Mouse (Mus musculus): ENCODE data around the gene Mapk12. TPM values are rescaled to one million over a fixed set of nuclear protein-coding genes. Genes with fewer than 3 reads are reported as not detected.

Mapk12 gene
- polyA plus RNA-seq (2015; fragmentation: Nextera tagmentation; extraction: Ambion mirVana): 16.0 and 19.1 TPM in 2 replicates

- 0 out of 2 replicates have a peak within 1 kb of the TSS, but pooled peaks have one; percentile 30 for H3K27ac ChIP-seq
- H3K27me3 ChIP-seq: peaks cover 62% of the 10 kb centered on the region
- peak within 1 kb of the TSS; percentile 61 for H3K9ac ChIP-seq
- H3K4me3 ChIP-seq: peak within 1 kb of the TSS; percentile 63
- peaks cover 34% of the 10 kb centered on the region for H3K4me1 ChIP-seq (replicated peaks)
- 1% methylated on average over 21 of the region's 21 CpGs for WGBS
- H3K9me3 ChIP-seq (replicated peaks): no peaks in the 10 kb centered on the region
- peak within 1 kb of the TSS; percentile 98 for H3K4me2 ChIP-seq
- no peaks in the 10 kb centered on the region for H3K36me3 ChIP-seq
- ATAC-seq (replicated peaks; ENCODE audit: insufficient number of reproducible peaks, insufficient read depth, low FRiP score, low read depth): peak; percentile 67
These were observed at the start of gene Mapk12 for GRCm38 (mm10) chr15:89140659-89141252. Gene Mapk12 (minus strand): TSS chr15:89140703.

GRCm38 (mm10) chr15:89184937-89185227, 44.4 kb upstream of the Mapk12 start:
- Histone ChIP-seq H3K36me3 (peaks cover 5% of the 10 kb centered on the region; the same call in 1 of the 2 replicates), H3K27ac (no peak overlapping the region), H3K9me3 (replicated peaks) (no peaks in the 10 kb centered on the region), H3K4me2 (no peak overlapping the region), H3K9ac (no peak overlapping the region), H3K4me1 (replicated peaks) (peaks cover 19% of the 10 kb centered on the region), H3K27me3 (no peaks in the 10 kb centered on the region), H3K4me3 (no peak overlapping the region)
- WGBS: 78% methylated on average over 5 of the region's 5 CpGs
- ATAC-seq (replicated peaks; ENCODE audit: insufficient number of reproducible peaks, insufficient read depth, low FRiP score, low read depth): no peak

- H3K27ac ChIP-seq: no peak overlapping the region
- no peaks in the 10 kb centered on the region for H3K27me3 ChIP-seq
- peaks cover 5% of the 10 kb centered on the region; the same call in 1 of the 2 replicates for H3K36me3 ChIP-seq
- no peak overlapping the region for H3K4me2 ChIP-seq
- no peak for ATAC-seq (replicated peaks; ENCODE audit: insufficient number of reproducible peaks, insufficient read depth, low FRiP score, low read depth)
- 78% methylated on average over 5 of the region's 5 CpGs for WGBS
- H3K9me3 ChIP-seq (replicated peaks): no peaks in the 10 kb centered on the region
- H3K4me3 ChIP-seq: no peak overlapping the region
- no peak overlapping the region for H3K9ac ChIP-seq
- H3K4me1 ChIP-seq (replicated peaks): peaks cover 23% of the 10 kb centered on the region
These were observed 43.8 kb upstream of the Mapk12 start for GRCm38 (mm10) chr15:89184141-89184936.

- Histone ChIP-seq H3K4me3 (no peak overlapping the region), H3K4me1 (replicated peaks) (peaks cover 38% of the 10 kb centered on the region), H3K27me3 (no peaks in the 10 kb centered on the region), H3K9ac (no peak overlapping the region), H3K9me3 (replicated peaks) (no peaks in the 10 kb centered on the region), H3K4me2 (no peak overlapping the region), H3K36me3 (peaks cover 5% of the 10 kb centered on the region; the same call in 1 of the 2 replicates), H3K27ac (peak overlapping the region; percentile 92)
- WGBS: 70% methylated on average over 5 of the region's 5 CpGs
- ATAC-seq (replicated peaks; ENCODE audit: insufficient number of reproducible peaks, insufficient read depth, low FRiP score, low read depth): no peak
These were observed 42.3 kb upstream of the Mapk12 start for GRCm38 (mm10) chr15:89182842-89183241.

GRCm38 (mm10) chr15:89182328-89182741, 41.8 kb upstream of the Mapk12 start:
- Histone ChIP-seq H3K36me3 (peaks cover 5% of the 10 kb centered on the region; the same call in 1 of the 2 replicates), H3K9ac (no peak overlapping the region), H3K27ac (peak overlapping the region; percentile 92), H3K9me3 (replicated peaks) (no peaks in the 10 kb centered on the region), H3K4me2 (peak overlapping the region; percentile 94), H3K27me3 (no peaks in the 10 kb centered on the region), H3K4me1 (replicated peaks) (peaks cover 43% of the 10 kb centered on the region), H3K4me3 (no peak overlapping the region)
- no peak for ATAC-seq (replicated peaks; ENCODE audit: insufficient number of reproducible peaks, insufficient read depth, low FRiP score, low read depth)
- 14% methylated on average over 6 of the region's 6 CpGs for WGBS

- Histone ChIP-seq H3K4me2 (peak overlapping the region; percentile 94), H3K27me3 (no peaks in the 10 kb centered on the region), H3K4me3 (peak overlapping the region; percentile 79; the same call in 1 of the 2 replicates), H3K9ac (0 out of 2 replicates have a peak overlapping the region, but pooled peaks have one; percentile 80), H3K9me3 (replicated peaks) (no peaks in the 10 kb centered on the region), H3K4me1 (replicated peaks) (peaks cover 50% of the 10 kb centered on the region), H3K36me3 (peaks cover 5% of the 10 kb centered on the region; the same call in 1 of the 2 replicates), H3K27ac (peak overlapping the region; percentile 92)
- WGBS: 62% methylated on average over 10 of the region's 10 CpGs
- no peak for ATAC-seq (replicated peaks; ENCODE audit: insufficient number of reproducible peaks, insufficient read depth, low FRiP score, low read depth)
These were observed 41.2 kb upstream of the Mapk12 start for GRCm38 (mm10) chr15:89181561-89182270.

GRCm38 (mm10) chr15:89180571-89181229, 40.2 kb upstream of the Mapk12 start, which contains the start of gene Plxnb2:
Gene Plxnb2 (minus strand): TSS chr15:89180788.
- H3K36me3 ChIP-seq: no peaks in the 10 kb centered on the region; the same call in 1 of the 2 replicates
- peak; percentile 81 for ATAC-seq (replicated peaks; ENCODE audit: insufficient number of reproducible peaks, insufficient read depth, low FRiP score, low read depth)
- H3K27ac ChIP-seq: peak within 1 kb of the TSS; percentile 92
- peak within 1 kb of the TSS; percentile 94 for H3K4me2 ChIP-seq
- WGBS: under 1% methylated on average over 59 of the region's 72 CpGs
- peak within 1 kb of the TSS; percentile 79 for H3K4me3 ChIP-seq
- peak within 1 kb of the TSS; percentile 80 for H3K9ac ChIP-seq
- H3K4me1 ChIP-seq (replicated peaks): peaks cover 60% of the 10 kb centered on the region
- no peaks in the 10 kb centered on the region for H3K27me3 ChIP-seq
- no peaks in the 10 kb centered on the region for H3K9me3 ChIP-seq (replicated peaks)

GRCm38 (mm10) chr15:89180081-89180541, 39.6 kb upstream of the Mapk12 start:
- ATAC-seq (replicated peaks; ENCODE audit: insufficient number of reproducible peaks, insufficient read depth, low FRiP score, low read depth): peak; percentile 2; the same call in 1 of the 2 replicates
- Histone ChIP-seq H3K4me2 (peak overlapping the region; percentile 94), H3K9ac (peak overlapping the region; percentile 80), H3K9me3 (replicated peaks) (no peaks in the 10 kb centered on the region), H3K4me3 (peak overlapping the region; percentile 79), H3K36me3 (no peaks in the 10 kb centered on the region), H3K4me1 (replicated peaks) (peaks cover 66% of the 10 kb centered on the region), H3K27ac (peak overlapping the region; percentile 92), H3K27me3 (no peaks in the 10 kb centered on the region)
- under 1% methylated on average over 26 of the region's 26 CpGs for WGBS

GRCm38 (mm10) chr15:89179630-89179964, 39.1 kb upstream of the Mapk12 start:
- peak overlapping the region; percentile 92 for H3K27ac ChIP-seq
- peak overlapping the region; percentile 94 for H3K4me2 ChIP-seq
- H3K36me3 ChIP-seq: no peaks in the 10 kb centered on the region
- no peaks in the 10 kb centered on the region for H3K9me3 ChIP-seq (replicated peaks)
- no peaks in the 10 kb centered on the region for H3K27me3 ChIP-seq
- peaks cover 71% of the 10 kb centered on the region for H3K4me1 ChIP-seq (replicated peaks)
- peak overlapping the region; percentile 80 for H3K9ac ChIP-seq
- peak overlapping the region; percentile 79 for H3K4me3 ChIP-seq
- ATAC-seq (replicated peaks; ENCODE audit: insufficient number of reproducible peaks, insufficient read depth, low FRiP score, low read depth): no peak
- 5% methylated on average over 6 of the region's 6 CpGs for WGBS

GRCm38 (mm10) chr15:89178954-89179629, 38.6 kb upstream of the Mapk12 start:
- H3K27ac ChIP-seq: peak overlapping the region; percentile 92
- H3K9me3 ChIP-seq (replicated peaks): no peaks in the 10 kb centered on the region
- H3K9ac ChIP-seq: peak overlapping the region; percentile 80
- peak overlapping the region; percentile 94 for H3K4me2 ChIP-seq
- ATAC-seq (replicated peaks; ENCODE audit: insufficient number of reproducible peaks, insufficient read depth, low FRiP score, low read depth): peak; percentile 61
- H3K27me3 ChIP-seq: no peaks in the 10 kb centered on the region
- WGBS: 3% methylated on average over 16 of the region's 16 CpGs
- peaks cover 76% of the 10 kb centered on the region for H3K4me1 ChIP-seq (replicated peaks)
- H3K36me3 ChIP-seq: no peaks in the 10 kb centered on the region
- H3K4me3 ChIP-seq: peak overlapping the region; percentile 79
